Mouse (Mus musculus): Measurements from ENCODE around the gene Crtac1.

GRCm38 (mm10) chr19:42243401-42243800 lies 188.2 kb downstream of the Crtac1 start:
- TF ChIP-seq CTCF (IDR thresholded peaks at IDR 0.05; ENCODE audit: low read depth) (no peak), EP300 (IDR thresholded peaks at IDR 0.05; ENCODE audit: low read depth) (no peak)
